Mouse (Mus musculus): ENCODE measurements around the gene Rarb.

- TF ChIP-seq CTCF (IDR thresholded peaks at IDR 0.05; ENCODE audit: borderline replicate concordance, extremely low read depth, insufficient read depth, insufficient read length) (no peak), POLR2A (IDR thresholded peaks at IDR 0.05; ENCODE audit: borderline replicate concordance, extremely low read depth, insufficient read depth, insufficient read length, poor library complexity, severe bottlenecking) (no peak)
Measured at GRCm38 (mm10) chr14:16772927-16773326, 46.0 kb downstream of the Rarb start.

All from brain, embryonic 14.5 days (tissue).